Mouse (Mus musculus) neutrophil, adult 5-6 weeks (primary cell): ENCODE results near the gene Furin. TPM values are rescaled to one million over a fixed set of nuclear protein-coding genes. Genes with fewer than 3 reads are reported as not detected.

ENCODE experiments used
- ATAC-seq: fragments of 151-379, 151-347 bp; 2 replicates; pipeline ENCODE4 v1.8.0; 2017; ENCODE audit warnings: mild to moderate bottlenecking, moderate TSS enrichment; ENCODE audit not compliant: insufficient number of reproducible peaks, poor library complexity, low FRiP score, severe bottlenecking; ENCODE audit errors: extremely low read depth
- total RNA-seq: library from RNA; stranded (forward); fragments of 200-1000 nt; gene quantifications from 2 replicates; pipeline ENCODE4 v1.2.3, GENCODE M21; 2017

Furin gene
- total RNA-seq, result 63.9 and 69.6 TPM in 2 replicates

- no peak for ATAC-seq
Measured at GRCm38 (mm10) chr7:80405188-80405695, at the start of gene Furin. Gene Furin, minus strand, starts transcription at chr7:80405436.

- ATAC-seq, result no peak
Measured at GRCm38 (mm10) chr7:80454786-80455185, 49.5 kb upstream of the Furin start.

GRCm38 (mm10) chr7:80453997-80454396 is 48.8 kb upstream of the Furin start:
- peak; percentile 40; the same call in 1 of the 2 replicates for ATAC-seq

- ATAC-seq, result no peak
Measured at GRCm38 (mm10) chr7:80453121-80453520, 47.9 kb upstream of the Furin start.

- no peak for ATAC-seq
Measured at GRCm38 (mm10) chr7:80452241-80452640, 47.0 kb upstream of the Furin start.

- no peak for ATAC-seq
Measured at GRCm38 (mm10) chr7:80451550-80452232, 46.5 kb upstream of the Furin start.

- ATAC-seq, result no peak
Measured at GRCm38 (mm10) chr7:80450354-80450753, 45.1 kb upstream of the Furin start.

- ATAC-seq, result no peak
Measured at GRCm38 (mm10) chr7:80449620-80450091, 44.4 kb upstream of the Furin start.

GRCm38 (mm10) chr7:80447336-80447735 is 42.1 kb upstream of the Furin start:
- ATAC-seq, result no peak

GRCm38 (mm10) chr7:80446221-80446878 is 41.1 kb upstream of the Furin start:
- no peak for ATAC-seq

GRCm38 (mm10) chr7:80445492-80445891 is 40.3 kb upstream of the Furin start:
- no peak for ATAC-seq

GRCm38 (mm10) chr7:80444401-80445249 is 39.4 kb upstream of the Furin start:
- no peak for ATAC-seq

- no peak for ATAC-seq
Measured at GRCm38 (mm10) chr7:80443124-80443523, 37.9 kb upstream of the Furin start.

- no peak for ATAC-seq
Measured at GRCm38 (mm10) chr7:80441986-80442904, 37.0 kb upstream of the Furin start.

GRCm38 (mm10) chr7:80440685-80441084 is 35.4 kb upstream of the Furin start:
- ATAC-seq, result no peak

- ATAC-seq, result no peak
Measured at GRCm38 (mm10) chr7:80439789-80440488, 34.7 kb upstream of the Furin start.

- ATAC-seq, result no peak
Measured at GRCm38 (mm10) chr7:80439032-80439760, 34.0 kb upstream of the Furin start.
